Mouse (Mus musculus) olfactory bulb, adult 2 months (tissue): ENCODE measurements around the gene Matn1.

Experiments used
- CTCF ChIP-seq: fragments of 200-500 bp; IDR thresholded peaks from 2 replicates; pipeline ENCODE4 v1.5.1; 2012; ENCODE audit warnings: low read depth, mild to moderate bottlenecking, low read length, moderate library complexity; ENCODE audit not compliant: insufficient read depth
- POLR2A ChIP-seq: fragments of 200-500 bp; IDR thresholded peaks from 2 replicates; pipeline ENCODE4 v1.6.1; 2012; ENCODE audit warnings: mild to moderate bottlenecking, low read depth, low read length, moderate library complexity; ENCODE audit not compliant: insufficient read depth

- no peak for TF ChIP-seq POLR2A
- no peak for TF ChIP-seq CTCF
Observed at GRCm38 (mm10) chr4:130919750-130920356, 24.3 kb upstream of the Matn1 start.
